Mouse (Mus musculus): ENCODE measurements around the gene Rprml.
"Not testable (repeated sequence)": the region's sequence is repeated elsewhere in the genome, so short reads cannot be mapped to it uniquely, and the experiment has no call there.

Rprml gene

DNA sequence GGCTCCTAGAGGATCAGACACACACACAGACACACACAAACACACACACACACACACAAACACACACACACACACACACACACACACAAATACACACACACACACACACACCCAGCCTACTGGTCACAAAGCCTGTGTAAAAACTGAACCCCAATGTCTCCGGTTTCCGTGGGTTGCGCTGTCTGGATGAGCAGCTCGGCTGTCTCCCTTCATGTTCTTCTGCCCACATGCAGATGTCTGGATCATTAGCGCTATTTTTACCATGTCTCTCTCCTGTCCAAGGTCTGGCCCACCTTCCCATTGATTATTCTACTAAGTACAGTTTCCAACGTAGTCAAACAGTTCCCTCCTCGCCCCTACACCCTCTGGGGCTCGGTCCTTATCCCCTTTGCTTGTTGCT lies 13.7 kb downstream of the Rprml start:
- DNase-seq (ENCODE audit: low read depth, low spot score) = no peak

- DNase-seq (ENCODE audit: low read depth, low spot score) = no peak
Measured at GRCm38 (mm10) chr11:103665695-103666094, 16.3 kb downstream of the Rprml start.

GRCm38 (mm10) chr11:103666181-103666906 lies 17.0 kb downstream of the Rprml start:
- DNase-seq (ENCODE audit: low read depth, low spot score) = no peak

DNA sequence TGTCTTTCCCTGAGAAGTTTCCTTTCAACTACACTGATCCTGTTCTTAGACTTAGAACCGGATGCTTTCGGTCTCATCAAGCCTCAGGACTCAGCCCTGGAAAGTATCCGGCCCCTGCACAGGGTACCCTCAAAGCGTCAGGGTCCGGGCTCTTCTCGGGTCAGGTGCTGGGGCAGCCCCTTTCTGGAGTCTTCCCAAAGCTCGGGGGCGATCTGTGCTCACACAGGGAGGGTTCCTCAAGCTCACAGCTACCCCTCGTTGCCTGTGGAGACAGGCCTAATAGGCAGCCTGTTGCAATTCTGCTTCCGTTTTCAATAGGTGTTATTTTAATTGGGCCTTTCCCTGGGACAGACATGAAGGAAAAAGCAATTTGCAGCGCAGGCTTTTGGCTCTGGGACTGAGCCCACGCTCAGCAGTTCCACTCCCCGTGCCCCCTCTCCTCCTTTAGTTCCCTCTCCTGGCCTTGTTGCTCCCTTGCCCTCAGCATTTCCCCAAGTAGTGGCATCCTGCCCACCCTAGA lies 17.6 kb downstream of the Rprml start:
- no peak for DNase-seq (ENCODE audit: low read depth, low spot score)

GRCm38 (mm10) chr11:103675556-103675955 lies 26.2 kb downstream of the Rprml start:
- no peak for DNase-seq (ENCODE audit: low read depth, low spot score)

GRCm38 (mm10) chr11:103677042-103677441 lies 27.7 kb downstream of the Rprml start:
- DNase-seq (ENCODE audit: low read depth, low spot score) = not testable (repeated sequence)

GRCm38 (mm10) chr11:103683667-103684334 lies 34.4 kb downstream of the Rprml start:
- no peak for DNase-seq (ENCODE audit: low read depth, low spot score)

- no peak for DNase-seq (ENCODE audit: low read depth, low spot score)
Measured at GRCm38 (mm10) chr11:103685261-103685736, 35.9 kb downstream of the Rprml start.

DNA sequence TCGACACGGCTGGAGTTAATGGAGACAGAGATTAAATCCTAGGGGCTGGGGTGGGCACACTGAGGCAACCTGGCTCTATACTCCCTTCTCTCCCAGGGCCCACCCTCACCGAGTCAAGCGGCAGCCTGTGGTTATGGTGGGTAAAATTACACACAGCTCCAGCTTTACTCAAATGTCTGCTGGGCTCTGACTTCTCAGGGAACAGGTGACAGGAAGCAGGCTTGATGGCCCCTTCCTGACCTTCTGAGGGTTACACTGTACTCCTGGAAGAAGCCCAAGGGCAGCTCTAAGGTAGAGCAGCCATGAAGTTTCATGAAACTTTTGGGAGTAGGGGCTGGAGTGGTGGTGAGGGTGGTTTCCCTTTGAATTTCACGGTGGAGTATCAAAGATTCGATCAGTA lies 37.3 kb downstream of the Rprml start:
- DNase-seq (ENCODE audit: low read depth, low spot score) = peak; percentile 42

DNA sequence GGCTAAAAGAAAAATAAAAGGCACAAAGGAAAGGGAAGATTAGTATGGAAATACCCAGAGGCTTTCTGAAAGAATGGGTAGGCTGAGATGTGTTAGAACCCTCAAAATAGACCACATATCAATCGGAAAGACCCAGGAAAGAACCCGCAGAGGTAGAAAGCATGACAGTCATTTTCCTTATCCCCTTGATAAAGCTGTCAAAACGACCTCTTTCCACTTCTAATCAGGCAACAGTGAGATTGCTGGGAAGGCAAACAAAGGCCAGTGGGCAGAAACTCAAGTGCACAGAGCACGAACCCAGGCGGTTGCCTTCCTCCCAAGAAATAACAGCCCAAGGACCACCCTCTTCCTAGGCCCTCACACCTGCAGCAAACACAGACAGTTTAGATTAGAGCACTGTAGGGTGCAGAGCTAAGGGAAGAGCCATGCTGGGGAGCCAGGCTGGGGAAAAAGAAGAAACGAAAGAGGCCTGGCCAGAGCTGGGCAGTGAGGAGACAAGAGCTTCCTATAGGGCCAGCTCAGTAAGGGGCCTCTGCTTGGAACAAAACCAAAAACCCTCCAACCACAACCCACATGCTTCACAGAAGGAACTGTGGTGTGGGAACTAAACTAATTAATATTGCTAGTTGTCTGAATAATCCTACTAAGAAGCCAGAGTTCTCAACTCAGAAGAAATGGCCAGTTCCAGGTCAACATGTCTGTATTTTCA lies 39.1 kb downstream of the Rprml start:
- no peak for DNase-seq (ENCODE audit: low read depth, low spot score)

- no peak for DNase-seq (ENCODE audit: low read depth, low spot score)
Measured at GRCm38 (mm10) chr11:103688980-103689378, 39.6 kb downstream of the Rprml start.

GRCm38 (mm10) chr11:103691036-103691435 lies 41.7 kb downstream of the Rprml start:
- DNase-seq (ENCODE audit: low read depth, low spot score) = no peak

- DNase-seq (ENCODE audit: low read depth, low spot score) = no peak
Measured at GRCm38 (mm10) chr11:103693241-103693640, 43.9 kb downstream of the Rprml start.

DNA sequence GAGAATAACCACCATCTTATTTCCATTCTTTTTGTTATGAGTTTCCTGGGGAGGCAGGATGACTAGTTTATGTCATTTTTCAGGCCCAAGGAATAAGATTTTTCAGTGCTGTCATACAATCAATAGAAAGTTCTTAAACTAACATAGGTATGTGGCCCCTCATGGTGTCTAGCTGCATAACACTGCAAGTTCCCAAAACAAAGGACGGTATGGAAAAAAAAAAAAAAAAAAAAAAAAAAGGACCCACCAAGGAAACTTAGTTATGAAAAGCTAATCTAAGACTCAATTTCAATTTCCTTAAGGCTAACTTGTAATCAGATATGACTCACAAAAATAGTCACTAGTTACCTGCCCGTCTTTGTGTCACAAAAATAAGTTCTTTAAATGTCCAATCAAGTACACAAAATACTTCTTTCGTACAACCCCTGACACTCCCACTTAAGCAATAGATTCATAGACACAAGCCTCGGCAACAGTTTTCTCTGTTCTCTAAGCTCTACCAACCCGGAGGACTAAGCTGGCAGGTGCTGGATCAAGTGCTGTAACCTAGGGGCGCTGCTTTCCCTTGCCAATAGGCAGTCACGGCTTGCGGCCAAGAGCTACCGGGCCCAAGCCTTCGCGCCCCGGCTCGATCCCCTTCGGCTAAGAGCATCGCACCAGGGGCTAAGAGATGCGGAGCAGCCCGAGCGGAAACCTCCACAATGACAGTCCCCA lies 47.6 kb downstream of the Rprml start:
- no peak for DNase-seq (ENCODE audit: low read depth, low spot score)

DNA sequence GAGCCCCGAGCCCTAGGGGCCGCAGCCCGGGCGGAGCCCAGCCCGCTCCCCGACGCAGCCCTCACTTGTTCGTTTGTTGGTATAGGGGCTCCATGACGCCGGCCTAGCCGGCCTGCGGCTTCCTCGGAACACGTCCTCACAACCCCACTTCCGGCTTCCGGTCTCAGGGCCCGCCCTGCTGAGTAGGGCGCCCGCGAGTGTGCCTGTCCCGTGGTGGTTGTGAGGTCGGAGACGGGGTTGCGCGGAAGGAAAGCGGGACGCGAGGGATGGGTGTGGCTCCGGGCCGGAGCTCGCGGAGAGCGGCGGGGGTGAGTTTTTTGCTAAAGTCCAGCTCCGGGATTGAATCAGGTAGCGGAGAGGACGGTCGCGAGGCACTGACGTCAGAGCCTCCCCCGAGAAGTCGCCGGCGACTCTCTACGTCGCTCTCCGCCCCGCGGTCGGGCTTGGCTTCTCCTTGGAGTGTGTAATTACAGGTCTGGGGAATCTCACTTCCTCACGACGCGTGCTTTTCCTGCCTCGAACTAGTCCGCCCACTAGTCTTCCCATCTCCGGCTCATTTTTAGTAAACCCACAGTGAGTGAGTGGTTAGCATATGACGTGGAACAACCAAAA lies 48.3 kb downstream of the Rprml start, which contains the start of gene Gosr2:
TSS of gene Gosr2 (minus strand) at position 334 of the 612 bp plus-strand sequence.
- DNase-seq (ENCODE audit: low read depth, low spot score) = peak; percentile 85

DNA sequence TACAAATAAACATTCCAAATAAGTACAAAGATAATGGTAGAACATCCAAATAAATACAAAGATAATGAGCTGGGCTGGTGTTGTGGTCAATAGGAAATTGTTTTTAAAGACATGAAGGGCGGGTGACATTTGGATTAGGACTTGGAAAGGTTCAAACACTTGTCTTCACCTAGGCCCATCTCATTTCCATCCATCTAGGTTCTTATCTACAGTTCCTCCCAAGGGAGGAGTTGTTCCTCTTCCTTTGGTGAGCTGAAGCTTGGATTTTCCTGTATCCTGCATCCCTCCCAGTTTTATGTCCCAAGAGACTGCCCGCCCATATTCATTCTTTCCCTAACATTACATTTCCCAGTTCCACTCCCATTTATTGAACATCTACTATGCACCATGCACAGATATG lies 48.9 kb downstream of the Rprml start:
- no peak for DNase-seq (ENCODE audit: low read depth, low spot score)
